Mouse (Mus musculus) left cerebral cortex, postnatal 4 days (tissue): ENCODE measurements around the gene Klhl5. TPM values are rescaled to one million over a fixed set of nuclear protein-coding genes. Genes with fewer than 3 reads are reported as not detected.
A peak's percentile ranks its signal among the peaks of the same experiment; 100 is the strongest.

Experiments used
- DNase-seq: peaks from one replicate; pipeline ENCODE4 v3.0.0-alpha.2; 2022
- intact Hi-C: fragments of 180-260 bp; cut with DNase I; formaldehyde crosslinking; loops from one replicate; pipeline ENCODE4 v1.15.1; 2025
- total RNA-seq, 2 experiments: library from RNA; stranded (reverse); gene quantifications; 2 replicates each; pipeline ENCODE4 v1.2.3; 2021

Klhl5 gene
- total RNA-seq, 2 experiments from 2014 or later: 73.2 to 80.2 TPM

GRCm38 (mm10) chr5:65141242-65141641, 33.9 kb downstream of the Klhl5 start:
- no peak for DNase-seq
- intact Hi-C loops: loop anchor here (10.0 kb wide), 1 partner anchor 656 kb away; no protein-coding TSS in a partner anchor

- intact Hi-C loops: loop anchor here (10.0 kb wide), 1 partner anchor 657 kb away; no protein-coding TSS in a partner anchor
- no peak for DNase-seq
Measured at GRCm38 (mm10) chr5:65142247-65142646, 34.9 kb downstream of the Klhl5 start.

GRCm38 (mm10) chr5:65145499-65146101, 38.3 kb downstream of the Klhl5 start:
- DNase-seq: no peak
- intact Hi-C loops: loop anchor here (10.0 kb wide), 1 partner anchor 661 kb away; no protein-coding TSS in a partner anchor

GRCm38 (mm10) chr5:65146749-65147148, 39.4 kb downstream of the Klhl5 start:
- DNase-seq: no peak

GRCm38 (mm10) chr5:65149706-65150105, 42.4 kb downstream of the Klhl5 start:
- intact Hi-C loops: loop anchor here (10.0 kb wide), 1 partner anchor 665 kb away; no protein-coding TSS in a partner anchor
- DNase-seq: no peak

More at GRCm38 (mm10) chr5:65146749-65147148, 39.4 kb downstream of the Klhl5 start:
- intact Hi-C loops: loop anchor here (10.0 kb wide), 1 partner anchor 662 kb away; no protein-coding TSS in a partner anchor

- DNase-seq: no peak
- intact Hi-C loops: no loop called here
Measured at GRCm38 (mm10) chr5:65150376-65150955, 43.1 kb downstream of the Klhl5 start.

GRCm38 (mm10) chr5:65151276-65151675, 43.9 kb downstream of the Klhl5 start:
- DNase-seq: no peak
- intact Hi-C loops: no loop called here

- intact Hi-C loops: no loop called here
- DNase-seq: no peak
Measured at GRCm38 (mm10) chr5:65151767-65152166, 44.4 kb downstream of the Klhl5 start.

- intact Hi-C loops: no loop called here
- DNase-seq: no peak
Measured at GRCm38 (mm10) chr5:65154287-65154686, 46.9 kb downstream of the Klhl5 start.

GRCm38 (mm10) chr5:65156853-65157252, 49.5 kb downstream of the Klhl5 start:
- no peak for DNase-seq
- intact Hi-C loops: no loop called here

- intact Hi-C loops: no loop called here
- no peak for DNase-seq
Measured at GRCm38 (mm10) chr5:65157412-65158381, 50.4 kb downstream of the Klhl5 start.

- DNase-seq: no peak
- intact Hi-C loops: no loop called here
Measured at GRCm38 (mm10) chr5:65158696-65159305, 51.5 kb downstream of the Klhl5 start.

GRCm38 (mm10) chr5:65163001-65163400, 55.7 kb downstream of the Klhl5 start:
- intact Hi-C loops: no loop called here

GRCm38 (mm10) chr5:65163489-65164092, 56.3 kb downstream of the Klhl5 start:
- intact Hi-C loops: no loop called here
- DNase-seq: no peak

More at GRCm38 (mm10) chr5:65163001-65163400, 55.7 kb downstream of the Klhl5 start:
- DNase-seq: no peak

GRCm38 (mm10) chr5:65170206-65170605, 62.9 kb downstream of the Klhl5 start:
- no peak for DNase-seq
- intact Hi-C loops: no loop called here

- peak; percentile 41 for DNase-seq
- intact Hi-C loops: no loop called here
Measured at GRCm38 (mm10) chr5:65175035-65175917, 67.9 kb downstream of the Klhl5 start.

GRCm38 (mm10) chr5:65175918-65176484, 68.7 kb downstream of the Klhl5 start:
- intact Hi-C loops: no loop called here

GRCm38 (mm10) chr5:65177026-65177514, 69.7 kb downstream of the Klhl5 start:
- DNase-seq: peak; percentile 57
- intact Hi-C loops: no loop called here

More at GRCm38 (mm10) chr5:65175918-65176484, 68.7 kb downstream of the Klhl5 start:
- DNase-seq: no peak

- no peak for DNase-seq
Measured at GRCm38 (mm10) chr5:65178477-65178876, 71.1 kb downstream of the Klhl5 start.

More at GRCm38 (mm10) chr5:65178477-65178876, 71.1 kb downstream of the Klhl5 start:
- intact Hi-C loops: no loop called here
